Mouse (Mus musculus): ENCODE measurements around the gene Bola3. TPM values are rescaled to one million over a fixed set of nuclear protein-coding genes. Genes with fewer than 3 reads are reported as not detected.

The Bola3 gene
- polyA plus RNA-seq, 1 experiment from 2014 or later, result 118 TPM

Small RNA genes lying within 50 kb of the gene (microRNA-seq; reads per million reads assigned to microRNA genes)
- gene Mir6374, result not detected

Other genes starting within 250 kb of the Bola3 start
- 2.0 and 3.5 TPM in 2 replicates for gene Ccdc142, start 247.5 kb upstream of the Bola3 start, polyA plus RNA-seq (2014; fragmentation: Nextera tagmentation; extraction: Ambion mirVana)
- 1.7 and 2.0 TPM in 2 replicates for gene Gm42688, start 247.5 kb upstream of the Bola3 start, polyA plus RNA-seq (2014; fragmentation: Nextera tagmentation; extraction: Ambion mirVana)
- gene Mrpl53, start 240.1 kb upstream of the Bola3 start, polyA plus RNA-seq (2014; fragmentation: Nextera tagmentation; extraction: Ambion mirVana), result 114 and 129 TPM in 2 replicates
- 24.4 and 31.2 TPM in 2 replicates for gene Mogs, start 233.7 kb upstream of the Bola3 start, polyA plus RNA-seq (2014; fragmentation: Nextera tagmentation; extraction: Ambion mirVana)
- gene Wbp1, start 227.6 kb upstream of the Bola3 start, polyA plus RNA-seq (2014; fragmentation: Nextera tagmentation; extraction: Ambion mirVana), result 91.3 and 99.6 TPM in 2 replicates
- 13.6 and 16.5 TPM in 2 replicates for gene Ino80b, start 223.7 kb upstream of the Bola3 start, polyA plus RNA-seq (2014; fragmentation: Nextera tagmentation; extraction: Ambion mirVana)
- 18.8 and 19.2 TPM in 2 replicates for gene Rtkn, start 213.7 kb upstream of the Bola3 start, polyA plus RNA-seq (2014; fragmentation: Nextera tagmentation; extraction: Ambion mirVana)
- 5.3 and 5.8 TPM in 2 replicates for gene Wdr54, start 192.8 kb upstream of the Bola3 start, polyA plus RNA-seq (2014; fragmentation: Nextera tagmentation; extraction: Ambion mirVana)
- 0.77 and 1.2 TPM in 2 replicates for gene 1700003E16Rik, start 192.7 kb upstream of the Bola3 start, polyA plus RNA-seq (2014; fragmentation: Nextera tagmentation; extraction: Ambion mirVana)
- 70.4 and 73.9 TPM in 2 replicates for gene Dctn1, start 183.2 kb upstream of the Bola3 start, polyA plus RNA-seq (2014; fragmentation: Nextera tagmentation; extraction: Ambion mirVana)
- 0.34 and 0.38 TPM in 2 replicates for gene Slc4a5, start 129.3 kb upstream of the Bola3 start, polyA plus RNA-seq (2014; fragmentation: Nextera tagmentation; extraction: Ambion mirVana)
- gene Mthfd2, start 23.2 kb upstream of the Bola3 start, polyA plus RNA-seq (2014; fragmentation: Nextera tagmentation; extraction: Ambion mirVana), result 32.4 and 34.3 TPM in 2 replicates
- gene Mob1a, start 23.1 kb upstream of the Bola3 start, polyA plus RNA-seq (2014; fragmentation: Nextera tagmentation; extraction: Ambion mirVana), result 78.5 and 81.2 TPM in 2 replicates
- gene Tet3, start 109.9 kb downstream of the Bola3 start, polyA plus RNA-seq (2014; fragmentation: Nextera tagmentation; extraction: Ambion mirVana), result 43.7 and 49.2 TPM in 2 replicates
- 81.3 and 95.0 TPM in 2 replicates for gene Dguok, start 157.8 kb downstream of the Bola3 start, polyA plus RNA-seq (2014; fragmentation: Nextera tagmentation; extraction: Ambion mirVana)
- gene Actg2, start 187.1 kb downstream of the Bola3 start, polyA plus RNA-seq (2014; fragmentation: Nextera tagmentation; extraction: Ambion mirVana), result 1,372 and 1,469 TPM in 2 replicates
- 28.0 and 28.3 TPM in 2 replicates for gene Stambp, start 223.6 kb downstream of the Bola3 start, polyA plus RNA-seq (2014; fragmentation: Nextera tagmentation; extraction: Ambion mirVana)